Mouse (Mus musculus) heart, adult 10 weeks (tissue): ENCODE results near the gene Nbas. TPM values are rescaled to one million over a fixed set of nuclear protein-coding genes. Genes with fewer than 3 reads are reported as not detected.

ENCODE experiments used
- polyA plus RNA-seq: library from polyadenylated mRNA; stranded (reverse); fragments of 350-450 nt; fragmentation: Illumina TruSeq; extraction: RNeasy Lipid Tissue Mini Kit (QIAGEN cat#74804); gene quantifications from one replicate; pipeline ENCODE4 v1.2.3, GENCODE M21; 2014; ENCODE audit warnings: low read depth, low replicate concordance

Nbas gene
- 16.6 TPM for polyA plus RNA-seq

DNA sequence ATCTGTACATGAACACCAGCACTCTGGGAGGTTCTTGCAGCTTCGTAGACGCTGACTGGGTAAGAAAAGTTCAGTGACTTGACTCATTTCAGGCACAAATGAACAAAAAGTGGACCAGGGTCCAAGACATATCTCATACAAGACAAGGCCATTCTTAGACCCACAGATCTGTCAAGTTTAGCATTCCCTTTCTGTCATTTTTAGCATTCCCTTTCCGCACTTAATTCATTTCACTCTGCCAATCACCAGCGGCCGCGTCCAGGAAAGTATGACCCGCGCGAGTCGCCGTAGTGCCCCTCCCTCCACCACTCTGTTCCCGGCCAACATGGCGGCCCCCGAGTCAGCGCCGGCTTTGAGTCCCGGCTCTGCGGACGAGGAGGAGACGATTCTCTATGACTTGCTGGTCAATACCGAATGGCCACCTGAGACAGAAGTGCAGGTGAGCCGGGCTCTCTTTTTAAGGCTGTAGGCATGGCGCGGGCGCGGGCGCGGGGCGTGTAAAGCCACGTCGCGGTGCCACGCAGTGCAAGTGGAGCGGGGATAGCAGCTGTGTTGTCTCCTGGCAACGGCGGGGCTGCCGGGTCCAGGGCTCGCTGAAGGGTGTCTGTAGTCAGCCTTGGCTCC is at the start of gene Nbas:
TSS of gene Nbas (plus strand) at position 308 of the 624 bp plus-strand sequence.

DNA sequence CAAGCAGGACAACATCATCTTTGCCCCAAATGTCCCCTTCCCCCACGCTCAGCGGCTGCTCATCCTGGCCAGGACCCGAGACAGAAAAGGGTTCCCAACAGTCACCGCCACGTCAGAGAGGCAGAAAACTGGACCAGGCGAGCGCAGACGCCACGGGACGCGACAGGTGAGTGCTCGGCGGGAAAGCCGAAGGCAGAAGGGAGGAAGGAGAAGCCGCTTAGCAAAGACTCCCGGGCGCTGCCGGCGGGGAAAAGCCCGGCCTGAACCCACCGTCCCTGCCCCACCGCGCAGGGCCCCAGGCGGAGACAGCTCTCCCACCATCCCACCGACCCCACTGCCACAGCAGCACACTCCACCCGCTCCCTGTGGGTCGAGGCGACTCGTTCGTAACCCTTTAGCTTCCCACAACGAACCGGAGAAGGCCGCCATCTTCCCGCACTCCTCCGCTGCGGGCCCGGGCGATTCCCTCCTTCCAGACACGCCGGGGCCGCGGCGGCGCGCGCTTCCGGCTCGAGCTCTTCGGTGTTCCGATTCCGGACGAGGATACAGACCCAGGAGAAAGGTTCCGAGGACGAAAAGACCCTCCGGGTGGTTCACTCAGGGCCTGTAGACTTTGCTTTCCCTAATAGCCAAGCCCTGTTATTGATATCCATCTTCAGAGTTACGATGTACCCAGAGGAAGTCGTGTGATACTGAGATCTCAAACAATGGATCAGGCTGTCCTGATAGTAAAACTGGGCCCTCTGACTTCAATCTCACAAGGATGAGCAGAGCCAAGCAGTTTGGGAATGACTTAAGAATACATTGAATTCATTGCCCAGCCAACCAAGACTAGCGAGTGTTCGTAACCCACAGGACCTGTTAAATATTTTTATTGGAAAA is 20.0 kb upstream of the Nbas start, which contains the start of gene Ddx1:
TSS of gene Ddx1 (minus strand) at position 523 of the 882 bp plus-strand sequence.

Other genes starting within 250 kb of the Nbas start
- gene Ddx1, start 19.9 kb upstream of the Nbas start, polyA plus RNA-seq, result 82.7 TPM